Mouse (Mus musculus) C2C12 (cell line): Measurements from ENCODE around the gene Syne1.

ENCODE experiments used
- CTCF ChIP-seq: IDR thresholded peaks from one replicate; pipeline ENCODE4 v1.5.1; 2011; ENCODE audit not compliant: control insufficient read depth, insufficient read depth, insufficient read length
- MAX ChIP-seq: IDR thresholded peaks from one replicate; pipeline ENCODE4 v1.6.1; 2011; ENCODE audit warnings: mild to moderate bottlenecking, control low read depth

- TF ChIP-seq MAX (no peak), CTCF (no peak)
These were observed 510.0 kb downstream of the Syne1 start for GRCm38 (mm10) chr10:5041254-5041653.
